Mouse (Mus musculus) splenic B cell, adult 2 months (primary cell): Measurements from ENCODE around the gene Rln3.
"Not testable (repeated sequence)": the region's sequence is repeated elsewhere in the genome, so short reads cannot be mapped to it uniquely, and the experiment has no call there.

ENCODE experiments used
- DNase-seq: peaks from one replicate; pipeline ENCODE4 v3.0.0-alpha.2; 2011; ENCODE audit warnings: low read depth, low spot score
- H3K27me3 ChIP-seq: 2 replicates; pipeline ENCODE4 v1.6.1; 2012; ENCODE audit warnings: mild to moderate bottlenecking, low read length, moderate library complexity, mixed read lengths; ENCODE audit not compliant: control insufficient read depth, poor library complexity, insufficient read depth, severe bottlenecking
- H3K36me3 ChIP-seq: 2 replicates; pipeline ENCODE4 v1.6.1; 2012; ENCODE audit warnings: mild to moderate bottlenecking, low read length, moderate library complexity, mixed read lengths; ENCODE audit not compliant: control insufficient read depth, poor library complexity, insufficient read depth, severe bottlenecking

Gene Rln3

GRCm38 (mm10) chr8:84019738-84020137, 25.1 kb downstream of the Rln3 start:
- no peaks in the 10 kb centered on the region for H3K36me3 ChIP-seq
- no peak for DNase-seq
- no peaks in the 10 kb centered on the region for H3K27me3 ChIP-seq

GRCm38 (mm10) chr8:84015833-84016232, 29.0 kb downstream of the Rln3 start:
- Histone ChIP-seq H3K27me3 (no peaks in the 10 kb centered on the region), H3K36me3 (no peaks in the 10 kb centered on the region)
- no peak for DNase-seq

- Histone ChIP-seq H3K36me3 (no peaks in the 10 kb centered on the region), H3K27me3 (no peaks in the 10 kb centered on the region)
- DNase-seq = peak; percentile 26
These were observed 32.2 kb downstream of the Rln3 start for GRCm38 (mm10) chr8:84012499-84013165.

GRCm38 (mm10) chr8:84011705-84012498, 32.9 kb downstream of the Rln3 start, which contains the start of gene 2210011C24Rik:
Gene 2210011C24Rik, minus strand, starts transcription at chr8:84012171.
- no peaks in the 10 kb centered on the region for H3K36me3 ChIP-seq
- H3K27me3 ChIP-seq = no peaks in the 10 kb centered on the region
- DNase-seq = peak; percentile 54

- Histone ChIP-seq H3K36me3 (no peaks in the 10 kb centered on the region), H3K27me3 (no peaks in the 10 kb centered on the region)
- DNase-seq = peak; percentile 80
These were observed 33.9 kb downstream of the Rln3 start for GRCm38 (mm10) chr8:84010625-84011611.

GRCm38 (mm10) chr8:84009876-84010275, 34.9 kb downstream of the Rln3 start:
- Histone ChIP-seq H3K27me3 (no peaks in the 10 kb centered on the region), H3K36me3 (no peaks in the 10 kb centered on the region)
- DNase-seq = peak; percentile 86

GRCm38 (mm10) chr8:84008362-84008761, 36.4 kb downstream of the Rln3 start:
- Histone ChIP-seq H3K27me3 (no peaks in the 10 kb centered on the region), H3K36me3 (no peaks in the 10 kb centered on the region)
- DNase-seq = no peak

GRCm38 (mm10) chr8:84005502-84005901, 39.3 kb downstream of the Rln3 start:
- DNase-seq, H3K27me3 ChIP-seq: not testable (repeated sequence)

GRCm38 (mm10) chr8:84004533-84005201, 40.1 kb downstream of the Rln3 start:
- Histone ChIP-seq H3K36me3 (no peaks in the 10 kb centered on the region), H3K27me3 (no peaks in the 10 kb centered on the region)
- DNase-seq = peak; percentile 99

More at GRCm38 (mm10) chr8:84005502-84005901, 39.3 kb downstream of the Rln3 start:
- not testable (repeated sequence) for H3K36me3 ChIP-seq

- no peaks in the 10 kb centered on the region; the same call in 1 of the 2 replicates for H3K36me3 ChIP-seq
- DNase-seq = no peak
- no peaks in the 10 kb centered on the region for H3K27me3 ChIP-seq
These were observed 41.1 kb downstream of the Rln3 start for GRCm38 (mm10) chr8:84003612-84004246.

GRCm38 (mm10) chr8:84002957-84003611, 41.7 kb downstream of the Rln3 start:
- DNase-seq = no peak
- Histone ChIP-seq H3K36me3 (no peaks in the 10 kb centered on the region; the same call in 1 of the 2 replicates), H3K27me3 (no peaks in the 10 kb centered on the region)

- Histone ChIP-seq H3K36me3 (no peaks in the 10 kb centered on the region; the same call in 1 of the 2 replicates), H3K27me3 (no peaks in the 10 kb centered on the region)
- no peak for DNase-seq
These were observed 43.4 kb downstream of the Rln3 start, which contains the start of gene 1700067K01Rik for GRCm38 (mm10) chr8:84001281-84002000. Gene 1700067K01Rik, plus strand, starts transcription at chr8:84001502.

GRCm38 (mm10) chr8:83999825-84000224, 45.0 kb downstream of the Rln3 start:
- no peak for DNase-seq
- Histone ChIP-seq H3K36me3 (no peaks in the 10 kb centered on the region; the same call in 1 of the 2 replicates), H3K27me3 (no peaks in the 10 kb centered on the region)
